Mouse (Mus musculus) liver, embryonic 15.5 days (tissue): Measurements from ENCODE around the gene Spi1. TPM values are rescaled to one million over a fixed set of nuclear protein-coding genes. Genes with fewer than 3 reads are reported as not detected.
A peak's percentile ranks its signal among the peaks of the same experiment; 100 is the strongest.
"Not testable (repeated sequence)": the region's sequence is repeated elsewhere in the genome, so short reads cannot be mapped to it uniquely, and the experiment has no call there.

Experiments
- ATAC-seq: fragments of 200-750 bp; cut with Nextera tagmentation; 2 replicates; pipeline ENCODE4 v1.8.0; 2017; ENCODE audit warnings: moderate number of reproducible peaks, mild to moderate bottlenecking, moderate library complexity; ENCODE audit not compliant: insufficient read depth
- H3K27ac ChIP-seq: fragments of 300-500 bp; sonication (generic); replicated peaks from 2 replicates; pipeline ENCODE4 v1.5.1; 2015; ENCODE audit warnings: mild to moderate bottlenecking, inconsistent platforms
- H3K27me3 ChIP-seq: fragments of 300-500 bp; sonication (generic); 2 replicates; pipeline ENCODE4 v1.6.1; 2015; ENCODE audit warnings: mild to moderate bottlenecking, inconsistent platforms
- H3K36me3 ChIP-seq: fragments of 300-500 bp; sonication (generic); replicated peaks from 2 replicates; pipeline ENCODE4 v1.6.1; 2015; ENCODE audit warnings: moderate library complexity, mild to moderate bottlenecking, inconsistent platforms
- H3K4me1 ChIP-seq: fragments of 300-500 bp; sonication (generic); replicated peaks from 2 replicates; pipeline ENCODE4 v1.6.1; 2015; ENCODE audit warnings: inconsistent platforms
- H3K4me2 ChIP-seq: fragments of 300-500 bp; sonication (generic); 2 replicates; pipeline ENCODE4 v1.6.1; 2015; ENCODE audit warnings: moderate library complexity, mild to moderate bottlenecking, inconsistent platforms
- H3K4me3 ChIP-seq: fragments of 300-500 bp; sonication (generic); replicated peaks from 2 replicates; pipeline ENCODE4 v1.5.1; 2015; ENCODE audit warnings: mild to moderate bottlenecking, inconsistent platforms
- H3K9ac ChIP-seq: fragments of 300-500 bp; sonication (generic); 2 replicates; pipeline ENCODE4 v1.6.1; 2015; ENCODE audit warnings: moderate library complexity, mild to moderate bottlenecking, inconsistent platforms
- H3K9me3 ChIP-seq: fragments of 300-500 bp; sonication (generic); replicated peaks from 2 replicates; pipeline ENCODE4 v1.6.1; 2016; ENCODE audit warnings: inconsistent platforms
- WGBS: fragments of 180-500 bp; shearing (Covaris S2); methylation state at CpG from one replicate; pipeline ENCODE4 v1.1.7; 2015; ENCODE audit warnings: mixed read lengths; ENCODE audit not compliant: insufficient replicate concordance; 5-methylcytosine and 5-hydroxymethylcytosine counted together
- polyA plus RNA-seq: library from polyadenylated mRNA; unstranded; fragments of >200 nt; fragmentation: Nextera tagmentation; extraction: Ambion mirVana; gene quantifications from 2 replicates; pipeline ENCODE4 v1.2.1, GENCODE M21; 2015

The Spi1 gene
- polyA plus RNA-seq, 1 experiment from 2014 or later = 25.9 TPM

GRCm38 (mm10) chr2:91097015-91097414, 14.8 kb downstream of the Spi1 start:
- Histone ChIP-seq H3K36me3 (no peaks in the 10 kb centered on the region), H3K4me3 (peak overlapping the region; percentile 42), H3K27ac (peak overlapping the region; percentile 29), H3K27me3 (no peaks in the 10 kb centered on the region; the same call in 1 of the 2 replicates), H3K9me3 (no peaks in the 10 kb centered on the region), H3K9ac (peak overlapping the region; percentile 19; the same call in 1 of the 2 replicates), H3K4me2 (peak overlapping the region; percentile 42), H3K4me1 (peaks cover 32% of the 10 kb centered on the region)
- peak; percentile 11; the same call in 1 of the 2 replicates for ATAC-seq
- WGBS = 23% methylated on average over 10 of the region's 10 CpGs

DNA sequence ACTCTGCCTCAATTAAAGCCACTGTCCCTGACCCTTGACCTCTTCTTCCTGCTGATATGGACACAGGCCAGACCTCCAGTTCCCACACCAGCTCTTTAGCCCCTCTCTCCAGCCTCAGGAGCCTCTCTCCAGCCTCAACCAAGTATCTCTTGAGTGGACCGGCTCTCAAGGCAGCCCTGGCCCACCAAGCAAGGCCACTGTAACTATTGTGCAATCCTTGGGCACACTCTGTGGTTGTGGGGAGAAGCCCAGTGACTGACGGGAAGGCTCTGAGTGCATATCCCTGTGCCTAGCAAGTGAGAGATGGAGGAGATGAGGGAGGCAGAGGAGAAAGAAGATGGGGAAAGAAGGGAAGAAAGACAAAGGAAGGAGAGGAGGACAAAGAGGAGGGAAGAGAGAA, 16.0 kb downstream of the Spi1 start:
- Histone ChIP-seq H3K27me3 (no peaks in the 10 kb centered on the region; the same call in 1 of the 2 replicates), H3K9me3 (no peaks in the 10 kb centered on the region), H3K36me3 (no peaks in the 10 kb centered on the region), H3K4me3 (peak overlapping the region; percentile 42), H3K9ac (peak overlapping the region; percentile 29; the same call in 1 of the 2 replicates), H3K27ac (no peak overlapping the region), H3K4me2 (peak overlapping the region; percentile 37), H3K4me1 (peaks cover 33% of the 10 kb centered on the region)
- ATAC-seq = no peak
- WGBS = 33% methylated on average over 2 of the region's 2 CpGs

DNA sequence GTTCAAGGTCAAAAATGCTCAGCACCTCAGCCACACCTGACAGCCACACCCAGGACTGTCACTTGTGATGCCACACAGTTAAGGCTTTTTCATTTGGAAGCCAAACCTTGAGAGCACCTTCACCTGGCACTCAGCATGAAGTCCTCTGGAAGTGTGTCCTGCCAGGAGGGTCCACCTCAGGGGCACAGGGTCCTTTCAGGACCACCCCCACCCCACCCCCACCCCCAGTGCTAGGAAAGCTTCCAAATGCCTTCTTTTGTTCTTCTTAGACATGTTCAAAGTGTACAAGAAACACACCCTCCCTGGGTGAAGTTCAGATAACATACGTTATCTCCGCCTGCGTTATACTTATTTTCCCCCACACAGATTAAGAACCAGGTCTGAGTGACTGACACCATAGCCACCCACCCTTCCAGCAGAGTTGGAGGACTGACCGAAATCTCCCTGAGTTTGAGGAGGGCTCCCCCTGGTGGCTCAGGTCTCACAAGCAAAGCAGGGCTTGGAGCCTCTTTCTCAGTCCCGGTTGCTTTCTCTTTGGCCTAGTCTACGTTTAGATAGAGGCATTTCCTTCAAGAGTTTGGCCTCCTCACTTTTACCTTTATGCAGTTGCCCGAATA, 19.0 kb downstream of the Spi1 start:
- Histone ChIP-seq H3K4me3 (no peak overlapping the region), H3K4me1 (peaks cover 53% of the 10 kb centered on the region), H3K36me3 (no peaks in the 10 kb centered on the region), H3K27me3 (no peaks in the 10 kb centered on the region; the same call in 1 of the 2 replicates), H3K9ac (peak overlapping the region; percentile 4; the same call in 1 of the 2 replicates), H3K9me3 (no peaks in the 10 kb centered on the region), H3K27ac (no peak overlapping the region), H3K4me2 (peak overlapping the region; percentile 18; the same call in 1 of the 2 replicates)
- peak; percentile 50 for ATAC-seq
- 5% methylated on average over 7 of the region's 7 CpGs for WGBS

GRCm38 (mm10) chr2:91108156-91108555, 26.0 kb downstream of the Spi1 start:
- 38% methylated on average over 3 of the region's 3 CpGs for WGBS
- H3K9me3 ChIP-seq = no peaks in the 10 kb centered on the region
- H3K27me3 ChIP-seq = no peaks in the 10 kb centered on the region
- H3K4me3 ChIP-seq = no peak overlapping the region
- H3K4me2 ChIP-seq = peak overlapping the region; percentile 8; the same call in 1 of the 2 replicates
- ATAC-seq = peak; percentile 32; the same call in 1 of the 2 replicates
- H3K4me1 ChIP-seq = peaks cover 68% of the 10 kb centered on the region
- H3K27ac ChIP-seq = no peak overlapping the region
- no peaks in the 10 kb centered on the region for H3K36me3 ChIP-seq
- no peak overlapping the region for H3K9ac ChIP-seq

DNA sequence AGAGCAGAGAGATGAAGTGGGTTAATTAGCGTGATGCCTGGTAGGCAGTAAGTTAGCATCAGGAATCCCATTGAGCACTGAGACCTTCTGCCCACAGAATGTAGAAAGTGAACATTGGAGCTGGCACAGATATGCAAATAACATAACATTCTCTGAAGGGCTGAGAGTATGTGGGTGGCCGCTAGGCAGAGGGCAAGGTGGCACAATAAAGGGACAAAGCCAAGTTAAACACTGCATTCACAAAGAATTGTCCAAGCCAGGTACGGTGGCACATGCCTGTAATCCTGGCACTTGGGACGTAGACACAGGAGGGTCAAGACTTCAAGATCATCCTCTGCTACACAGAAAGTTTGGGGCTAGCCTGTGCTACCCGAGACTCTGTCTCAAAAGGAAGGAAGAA, 27.1 kb downstream of the Spi1 start:
- H3K27me3 ChIP-seq = no peaks in the 10 kb centered on the region
- H3K4me3 ChIP-seq = no peak overlapping the region
- no peak overlapping the region for H3K9ac ChIP-seq
- no peaks in the 10 kb centered on the region for H3K36me3 ChIP-seq
- H3K27ac ChIP-seq = no peak overlapping the region
- H3K4me1 ChIP-seq = peaks cover 72% of the 10 kb centered on the region
- 73% methylated on average over 5 of the region's 5 CpGs for WGBS
- no peak for ATAC-seq
- no peaks in the 10 kb centered on the region for H3K9me3 ChIP-seq
- no peak overlapping the region for H3K4me2 ChIP-seq

GRCm38 (mm10) chr2:91109807-91110385, 27.7 kb downstream of the Spi1 start:
- Histone ChIP-seq H3K36me3 (no peaks in the 10 kb centered on the region), H3K4me3 (no peak overlapping the region), H3K27ac (no peak overlapping the region), H3K9ac (no peak overlapping the region), H3K27me3 (no peaks in the 10 kb centered on the region), H3K4me1 (peaks cover 74% of the 10 kb centered on the region), H3K4me2 (no peak overlapping the region), H3K9me3 (no peaks in the 10 kb centered on the region)
- ATAC-seq = no peak
- 72% methylated on average over 5 of the region's 5 CpGs for WGBS

- Histone ChIP-seq H3K4me3 (no peak overlapping the region), H3K9ac (no peak overlapping the region), H3K27ac (no peak overlapping the region), H3K36me3 (0 out of 2 replicates have a peak, but pooled peaks cover 3% of the 10 kb centered on the region), H3K9me3 (no peaks in the 10 kb centered on the region), H3K4me2 (no peak overlapping the region), H3K27me3 (no peaks in the 10 kb centered on the region), H3K4me1 (peaks cover 72% of the 10 kb centered on the region)
- 77% methylated on average over 6 of the region's 6 CpGs for WGBS
- no peak for ATAC-seq
Measured at GRCm38 (mm10) chr2:91110429-91110828, 28.2 kb downstream of the Spi1 start.

DNA sequence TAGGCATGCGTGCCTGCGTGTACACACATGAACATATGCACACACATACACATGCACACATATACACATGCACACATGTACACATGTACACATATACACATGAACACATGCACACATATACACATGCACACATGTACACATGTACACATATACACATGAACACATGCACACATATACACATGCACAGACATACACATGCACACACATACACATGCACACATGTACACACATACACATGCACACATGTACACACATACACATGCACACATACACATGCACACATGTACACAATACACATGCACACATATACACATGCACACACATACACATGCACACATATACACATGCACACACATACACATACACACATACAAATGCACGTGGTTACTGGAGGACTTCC, 29.6 kb downstream of the Spi1 start:
- H3K4me3 ChIP-seq, H3K27ac ChIP-seq, H3K36me3 ChIP-seq, H3K27me3 ChIP-seq, H3K4me2 ChIP-seq, H3K9me3 ChIP-seq, ATAC-seq, H3K9ac ChIP-seq: not testable (repeated sequence)
- H3K4me1 ChIP-seq = peaks cover 61% of the 10 kb centered on the region
- WGBS = 79% methylated on average over 3 of the region's 3 CpGs

DNA sequence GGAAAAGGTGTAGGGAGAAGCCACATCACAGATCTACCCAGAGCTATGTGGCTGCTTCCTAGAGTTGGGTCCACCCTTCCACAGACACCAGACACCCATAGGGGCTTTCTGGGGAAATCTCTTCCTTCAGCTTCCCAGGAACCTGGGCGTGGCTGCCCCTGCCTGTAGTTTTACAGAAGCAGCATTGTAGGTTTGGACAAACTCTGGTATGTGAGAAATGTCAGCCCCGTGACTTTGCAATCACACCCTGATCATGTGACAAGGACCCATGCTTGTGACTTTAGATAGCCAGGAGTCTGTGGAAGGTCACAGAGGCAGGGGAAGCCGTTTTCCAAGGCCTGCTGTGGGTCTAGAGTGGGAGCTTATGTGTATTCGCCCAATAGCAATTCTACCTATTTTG, 30.3 kb downstream of the Spi1 start:
- peaks cover 54% of the 10 kb centered on the region for H3K4me1 ChIP-seq
- H3K27me3 ChIP-seq = no peaks in the 10 kb centered on the region
- H3K27ac ChIP-seq = no peak overlapping the region
- no peaks in the 10 kb centered on the region for H3K9me3 ChIP-seq
- no peak overlapping the region for H3K4me2 ChIP-seq
- WGBS = 42% methylated on average over 4 of the region's 4 CpGs
- H3K36me3 ChIP-seq = 0 out of 2 replicates have a peak, but pooled peaks cover 4% of the 10 kb centered on the region
- ATAC-seq = no peak
- H3K4me3 ChIP-seq = no peak overlapping the region
- no peak overlapping the region for H3K9ac ChIP-seq

DNA sequence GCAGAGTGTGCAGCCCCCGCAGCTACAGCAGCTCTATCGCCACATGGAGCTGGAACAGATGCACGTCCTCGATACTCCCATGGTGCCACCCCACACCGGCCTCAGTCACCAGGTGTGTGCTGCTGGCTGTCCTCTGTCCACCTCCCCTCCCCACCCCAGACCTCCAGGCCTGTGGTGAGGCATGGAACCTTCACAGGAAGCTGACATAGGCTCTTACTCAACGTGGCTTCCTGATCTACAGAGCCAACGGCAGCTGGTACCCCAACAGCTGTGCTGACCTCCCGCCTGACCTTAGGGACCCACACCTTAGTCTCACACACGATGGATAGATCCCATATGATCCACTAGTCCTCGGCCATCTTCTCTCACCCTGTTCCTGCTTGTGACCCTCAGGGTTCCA, 31.1 kb downstream of the Spi1 start:
- peaks cover 46% of the 10 kb centered on the region for H3K4me1 ChIP-seq
- ATAC-seq = no peak
- H3K27ac ChIP-seq = 0 out of 2 replicates have a peak overlapping the region, but pooled peaks have one; percentile 8
- no peaks in the 10 kb centered on the region for H3K27me3 ChIP-seq
- 0 out of 2 replicates have a peak, but pooled peaks cover 4% of the 10 kb centered on the region for H3K36me3 ChIP-seq
- no peak overlapping the region for H3K4me2 ChIP-seq
- no peaks in the 10 kb centered on the region for H3K9me3 ChIP-seq
- 57% methylated on average over 10 of the region's 10 CpGs for WGBS
- no peak overlapping the region for H3K4me3 ChIP-seq
- H3K9ac ChIP-seq = no peak overlapping the region

GRCm38 (mm10) chr2:91113852-91114251, 31.7 kb downstream of the Spi1 start:
- H3K9me3 ChIP-seq = no peaks in the 10 kb centered on the region
- no peak for ATAC-seq
- 38% methylated on average over 6 of the region's 6 CpGs for WGBS
- H3K4me2 ChIP-seq = peak overlapping the region; percentile 8; the same call in 1 of the 2 replicates
- no peaks in the 10 kb centered on the region for H3K27me3 ChIP-seq
- no peak overlapping the region for H3K9ac ChIP-seq
- H3K27ac ChIP-seq = 0 out of 2 replicates have a peak overlapping the region, but pooled peaks have one; percentile 8
- H3K36me3 ChIP-seq = 0 out of 2 replicates have a peak, but pooled peaks cover 4% of the 10 kb centered on the region
- no peak overlapping the region for H3K4me3 ChIP-seq
- H3K4me1 ChIP-seq = peaks cover 41% of the 10 kb centered on the region
